Mouse (Mus musculus): ENCODE results near the gene Adgre4.
A peak's percentile ranks its signal among the peaks of the same experiment; 100 is the strongest.

The Adgre4 gene

DNA sequence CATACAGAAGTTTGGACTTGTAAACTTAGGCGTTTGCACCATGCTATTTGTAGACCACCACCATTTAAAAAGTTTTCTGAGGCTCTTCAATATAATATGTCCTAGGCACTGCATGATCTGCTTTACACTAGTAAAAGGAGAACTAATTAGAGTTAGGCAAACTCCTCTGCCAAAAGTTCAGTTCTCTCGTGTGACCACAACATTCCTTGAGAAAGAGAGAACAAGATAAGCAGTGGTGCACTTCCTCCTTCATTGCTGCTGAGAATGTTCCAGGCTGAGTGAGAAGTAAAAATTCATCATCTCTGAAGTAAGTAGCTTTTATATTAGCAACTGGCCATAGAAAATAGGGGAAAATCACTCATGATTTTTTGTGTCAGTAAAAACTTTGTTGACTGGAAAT, at the start of gene Adgre4:
Gene Adgre4, plus strand, starts transcription at position 199 of the 400 bp plus-strand sequence.
- DNase-seq = no peak

DNA sequence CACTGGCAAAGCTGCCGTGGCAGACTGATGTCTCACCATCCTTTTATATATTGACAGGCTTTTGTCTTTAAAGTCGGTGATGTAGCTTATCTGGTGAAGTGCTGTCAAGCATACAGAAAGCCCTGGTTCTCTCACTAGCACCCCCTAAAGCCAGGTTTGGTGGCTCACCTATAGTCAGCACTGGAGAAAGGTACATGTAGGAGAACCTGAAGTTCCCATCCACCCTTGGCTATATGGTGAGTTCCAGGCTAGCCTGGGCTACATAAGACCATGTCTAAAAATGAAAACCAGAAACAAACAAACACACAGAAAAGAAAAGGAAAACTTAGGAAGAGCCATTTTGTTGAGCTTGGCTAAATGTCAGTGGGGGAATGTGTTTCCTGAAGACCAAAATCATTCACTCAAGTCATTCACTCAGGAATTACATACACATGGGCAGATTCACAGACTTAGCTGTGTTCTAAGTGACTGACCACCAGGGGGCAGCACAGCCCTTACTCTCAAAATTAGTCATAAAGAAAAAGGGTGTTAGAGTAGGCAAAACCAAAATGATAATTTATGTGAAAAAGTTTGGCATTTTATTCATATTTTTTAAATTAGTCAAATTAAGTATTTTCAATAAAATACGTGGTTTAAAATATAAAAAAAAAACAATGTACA, 47.5 kb upstream of the Adgre4 start:
- peak; percentile 72 to 77 for DNase-seq

DNA sequence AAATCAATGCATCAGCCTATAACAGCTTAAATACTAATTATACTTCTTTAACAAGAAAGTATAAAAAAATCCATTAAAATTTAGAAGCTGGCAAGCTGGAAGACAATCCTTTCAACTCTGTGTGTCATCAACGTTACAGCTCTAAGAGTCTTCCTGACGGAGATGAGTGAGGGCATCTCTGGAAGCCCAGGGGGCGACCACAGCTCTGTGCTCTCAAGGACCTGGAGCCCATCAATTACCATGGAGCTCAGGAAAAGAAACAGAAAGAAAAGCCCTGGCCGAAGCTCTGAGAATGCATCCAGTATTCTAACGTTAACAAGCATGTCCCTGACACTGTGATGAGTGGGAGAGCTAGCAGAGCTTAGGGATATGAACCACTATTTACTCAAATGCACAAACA, 46.9 kb upstream of the Adgre4 start:
- no peak for DNase-seq

DNA sequence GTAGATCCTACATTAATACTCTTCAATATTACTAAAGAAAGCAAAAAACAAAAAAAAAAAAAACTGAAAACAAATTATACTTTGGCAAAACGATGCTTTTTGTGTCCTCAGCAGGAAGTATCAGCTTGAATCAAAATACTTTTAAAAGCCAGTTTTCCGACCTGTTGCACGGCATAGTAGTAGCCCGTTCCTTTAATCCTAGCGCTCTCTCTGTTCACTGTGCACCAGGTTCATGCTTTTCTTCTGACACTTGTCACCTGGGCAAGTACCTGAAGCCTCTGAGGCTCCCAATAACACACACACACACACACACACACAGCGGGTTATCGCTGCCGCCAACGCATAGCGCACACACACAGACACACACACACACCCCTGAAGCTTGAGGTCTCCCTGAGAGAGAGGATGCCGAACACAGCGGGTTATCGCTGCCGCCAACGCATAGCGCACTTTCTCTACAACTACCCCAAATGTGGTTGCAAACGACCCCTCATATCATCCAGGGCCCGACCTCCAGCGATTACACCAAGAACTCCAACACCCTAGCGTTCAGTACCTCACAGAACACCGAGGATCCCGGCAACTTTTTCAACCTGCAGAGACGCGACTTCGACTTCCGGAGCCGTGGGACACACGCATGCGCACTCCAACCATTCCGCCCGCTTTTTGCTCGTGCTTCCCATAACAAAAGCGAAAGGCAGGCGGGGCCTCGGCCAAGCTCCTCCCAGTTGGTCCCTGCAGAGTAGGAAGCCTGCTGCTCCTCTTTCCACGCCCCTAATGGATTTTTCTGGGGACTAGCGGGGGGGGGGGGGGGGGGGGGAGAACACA, 37.6 kb upstream of the Adgre4 start, which contains the start of gene Pot1b:
Gene Pot1b, minus strand, starts transcription at position 645 of the 828 bp plus-strand sequence.
- peak; percentile 95 to 96 for DNase-seq

DNA sequence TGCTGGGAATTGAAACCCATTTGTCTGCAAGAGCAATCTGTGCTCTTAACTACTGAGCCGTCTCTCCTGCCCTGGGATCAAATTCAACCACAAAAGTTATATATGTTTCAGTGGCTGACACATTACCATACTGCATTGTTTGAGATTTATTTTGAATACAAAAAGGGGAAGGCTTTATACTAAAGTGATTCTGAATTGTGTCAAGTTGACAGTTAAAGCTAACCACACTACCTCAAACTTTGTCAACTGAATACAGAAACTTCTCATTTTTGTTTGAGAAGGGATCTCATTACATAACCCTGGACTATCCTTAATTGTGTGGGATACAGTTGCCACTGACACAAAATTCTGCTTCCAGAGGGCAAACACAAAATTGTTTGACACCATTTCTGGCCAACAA, 28.5 kb upstream of the Adgre4 start:
- DNase-seq = no peak

DNA sequence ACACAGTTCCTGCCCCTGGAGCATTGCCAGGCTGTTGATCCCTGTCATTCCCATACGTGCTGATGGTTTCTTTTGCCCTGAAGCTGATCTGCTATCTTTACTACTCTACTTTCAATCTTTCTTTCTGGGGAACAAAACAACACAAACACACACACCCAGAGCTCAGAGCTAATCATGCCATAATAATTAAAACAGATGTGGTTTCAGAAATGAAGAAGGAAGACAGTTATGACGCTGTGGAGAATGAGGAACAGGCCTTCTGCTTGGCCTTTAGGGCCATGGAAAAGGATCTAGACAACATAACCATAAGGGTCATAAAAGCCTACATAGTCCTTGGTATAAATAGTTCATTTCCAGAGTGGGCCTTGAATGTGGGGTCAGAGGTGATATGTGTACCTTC, 27.5 kb upstream of the Adgre4 start:
- no peak for DNase-seq

DNA sequence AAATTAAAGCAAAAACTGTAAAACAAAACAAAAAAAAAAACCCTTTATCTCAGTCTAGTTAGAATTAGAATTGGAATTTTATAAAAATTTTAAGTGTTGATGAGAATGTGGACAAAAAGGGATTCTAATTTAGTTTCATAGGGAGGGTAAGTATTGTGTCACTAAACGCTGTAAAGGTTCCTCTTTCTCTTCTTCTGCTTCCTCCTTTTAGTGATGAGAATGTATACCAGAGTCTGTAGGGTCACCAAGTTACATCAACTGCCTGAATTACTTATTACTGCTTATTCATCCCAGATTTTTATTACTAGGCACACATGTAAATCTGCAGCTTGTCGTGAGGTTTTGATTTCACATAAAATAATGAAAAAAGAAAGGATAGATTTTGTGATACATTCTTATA, 23.6 kb upstream of the Adgre4 start:
- no peak for DNase-seq

DNA sequence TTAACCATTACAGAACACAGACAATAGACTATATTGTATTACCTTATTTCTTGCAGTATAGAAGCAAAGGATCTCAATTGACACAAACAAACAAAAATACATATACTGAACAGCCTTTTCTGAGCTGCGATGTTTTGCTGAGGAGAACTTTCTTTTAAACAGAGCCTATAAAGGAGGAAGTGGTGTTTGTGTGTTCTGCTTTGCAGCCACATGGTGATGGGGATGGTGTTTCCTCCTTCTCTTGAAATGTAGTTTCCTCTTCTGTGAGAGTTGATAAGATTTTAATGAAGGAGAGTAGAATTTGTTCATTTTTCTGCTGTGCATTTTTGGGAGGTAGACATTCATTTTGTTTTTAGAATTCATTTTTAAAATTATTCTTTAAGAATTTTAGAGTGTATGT, 13.1 kb upstream of the Adgre4 start:
- DNase-seq = no peak

DNA sequence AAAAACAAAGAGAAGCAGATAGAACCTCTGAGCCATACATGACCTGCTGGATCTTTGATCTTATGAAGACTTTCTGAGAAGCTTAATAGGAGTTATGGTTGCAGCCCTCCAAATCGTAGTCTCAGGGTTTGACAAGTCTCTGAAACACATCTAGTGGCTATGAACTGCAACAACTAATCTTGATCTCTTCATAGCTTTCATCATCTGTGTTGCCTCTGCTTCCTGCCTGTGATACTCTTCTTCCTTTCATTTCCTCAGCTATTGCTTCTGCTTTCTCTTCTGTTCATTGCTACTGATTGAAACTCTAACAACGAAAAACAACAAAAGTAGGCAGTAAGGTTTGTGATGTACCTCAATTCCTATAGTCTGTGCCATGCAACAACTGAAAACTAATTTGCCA, 1.4 kb downstream of the Adgre4 start:
- DNase-seq = no peak

DNA sequence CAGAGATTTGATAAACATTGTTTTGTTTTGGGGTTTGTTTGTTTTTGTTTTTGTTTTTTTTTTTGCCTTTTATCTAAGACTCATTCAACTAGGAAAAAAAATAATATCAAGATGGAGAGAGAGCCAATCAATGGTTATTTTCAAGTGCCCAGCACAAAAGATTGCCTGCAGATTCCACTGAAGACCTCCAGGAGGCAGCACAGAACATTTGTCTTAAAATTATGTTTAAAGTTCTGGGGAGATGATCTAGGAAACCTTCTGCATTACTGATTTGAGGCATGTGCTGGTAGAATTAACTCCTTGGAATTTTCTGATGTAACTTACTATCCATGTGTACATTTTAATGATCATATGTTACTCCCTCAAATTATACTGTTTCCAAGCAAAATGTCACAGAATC, 63.9 kb downstream of the Adgre4 start:
- no peak for DNase-seq

DNA sequence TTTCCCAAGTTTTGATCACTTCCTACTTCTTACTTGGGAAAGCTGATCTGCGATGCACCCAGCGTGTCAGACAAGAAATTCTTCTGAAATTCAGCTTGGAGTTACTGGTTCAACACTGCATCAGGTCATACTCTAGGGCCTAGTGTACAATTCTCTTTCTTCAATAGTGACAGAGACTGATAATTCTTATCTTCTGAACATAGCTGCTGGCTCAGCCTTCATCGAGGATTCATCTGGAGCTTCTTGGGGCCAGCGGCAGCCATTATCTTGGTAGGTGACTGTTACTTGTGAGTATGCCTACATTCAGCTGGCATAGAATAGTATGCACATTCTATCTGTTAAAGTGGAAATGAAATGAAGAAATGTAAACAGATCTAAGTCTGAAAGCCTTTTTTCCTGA, 67.1 kb downstream of the Adgre4 start:
- no peak for DNase-seq

DNA sequence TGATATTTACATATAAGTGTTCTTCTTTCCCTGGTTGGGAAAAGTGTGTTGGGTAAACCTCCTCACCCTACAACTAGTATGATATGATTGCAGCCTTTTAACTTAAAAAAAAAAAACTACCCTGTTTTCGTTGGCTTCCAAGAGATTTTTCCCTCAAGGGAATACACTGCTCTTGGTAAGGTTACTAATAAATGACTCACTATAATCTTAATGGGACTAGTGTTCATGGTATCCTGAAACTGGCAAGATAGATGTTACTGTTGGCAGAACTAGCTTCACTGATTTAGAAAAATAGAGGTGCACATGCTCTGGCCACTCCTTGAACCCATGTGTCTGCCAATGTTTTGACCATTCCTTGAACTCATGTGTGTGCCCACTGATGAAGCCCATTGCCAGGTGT, 71.8 kb downstream of the Adgre4 start:
- no peak for DNase-seq

DNA sequence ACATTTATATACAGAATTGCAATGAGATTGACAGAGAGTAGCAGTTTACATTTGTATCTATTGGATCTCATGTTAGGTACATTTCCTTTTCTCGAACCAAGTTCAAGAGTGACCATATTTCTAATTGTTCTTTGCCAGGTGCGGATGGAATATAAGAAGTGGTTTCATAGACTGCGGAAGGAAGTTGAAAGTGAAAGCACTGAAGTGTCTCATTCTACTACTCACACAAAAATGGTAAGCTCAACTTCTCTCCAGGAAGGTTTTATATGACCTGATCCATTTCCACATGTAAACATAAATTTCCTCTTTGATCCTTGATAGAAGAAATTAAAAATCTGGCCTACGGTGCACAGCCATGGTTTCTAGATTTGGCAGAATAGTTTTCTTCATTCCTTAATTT, 93.3 kb downstream of the Adgre4 start:
- DNase-seq = no peak

DNA sequence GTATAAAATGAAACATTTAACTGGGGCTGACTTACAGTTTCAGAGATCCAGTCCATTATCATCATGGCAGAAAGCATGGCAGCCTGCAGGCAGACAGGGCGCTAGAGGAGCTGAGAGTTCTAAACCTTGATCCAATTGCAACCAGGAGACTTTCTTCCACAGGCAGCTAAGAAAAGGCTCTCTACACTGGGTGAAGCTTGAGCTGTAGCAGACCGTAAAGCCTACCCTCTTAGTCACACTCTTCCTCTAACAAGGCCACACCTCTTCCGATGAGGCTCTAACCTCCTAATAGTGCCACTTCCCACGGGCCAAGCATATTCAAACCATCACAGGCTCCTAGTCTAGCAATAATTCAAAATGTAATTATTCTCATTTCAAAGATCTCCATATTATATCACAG, 127.4 kb downstream of the Adgre4 start:
- no peak for DNase-seq

DNA sequence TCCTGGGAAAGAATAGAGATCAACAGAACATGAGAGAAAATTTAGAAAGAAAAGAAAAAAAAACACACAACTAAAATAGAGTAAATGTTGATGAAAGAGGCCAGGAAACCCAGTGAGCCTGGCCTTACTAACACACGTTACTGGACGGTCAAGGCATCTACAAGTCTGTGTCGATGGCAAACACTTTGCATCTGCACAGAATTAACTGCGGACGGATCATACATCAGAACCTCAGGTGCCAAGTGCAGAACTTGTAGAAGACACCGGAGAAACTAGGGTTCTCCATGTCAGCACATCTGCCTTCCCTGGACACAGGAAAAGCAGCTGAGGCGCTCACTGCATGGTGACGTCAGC, 128.5 kb downstream of the Adgre4 start:
- DNase-seq = peak; percentile 9 to 45

DNA sequence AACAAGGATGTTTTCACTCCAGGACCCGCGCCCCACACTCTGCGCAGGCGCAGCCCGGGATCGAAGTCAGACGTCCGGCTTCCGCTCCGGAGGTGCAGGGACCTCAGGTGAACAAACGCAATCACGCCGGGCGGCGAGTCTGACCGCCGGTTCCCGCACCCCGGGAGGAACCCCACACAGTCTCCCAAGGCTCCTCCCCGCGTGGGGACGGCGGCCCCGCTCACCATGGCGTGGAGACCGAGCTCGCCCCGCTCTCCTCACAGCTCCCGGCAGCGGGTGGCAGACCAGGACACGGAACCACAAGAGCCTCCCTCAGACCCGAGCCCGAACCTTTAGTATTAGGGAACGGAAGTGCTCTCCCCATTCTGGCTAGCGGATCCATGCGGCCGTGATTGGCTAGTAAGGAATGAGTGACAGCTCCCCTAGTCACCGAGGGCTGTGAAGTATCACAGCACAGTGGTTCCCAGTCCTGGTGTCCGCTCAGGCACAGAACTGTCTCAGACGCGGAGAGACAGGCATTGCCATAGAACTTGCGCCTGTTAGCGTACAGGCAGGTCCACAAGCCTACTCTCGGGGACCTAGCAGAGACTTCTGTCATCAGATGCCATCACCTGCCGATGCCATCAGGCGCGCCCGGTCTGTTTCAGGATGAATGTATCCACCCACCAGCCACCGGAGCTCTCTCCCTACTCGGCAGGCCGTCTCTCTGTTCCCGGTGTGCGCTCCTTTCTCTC, 129.0 kb downstream of the Adgre4 start, which contains the start of gene Zfp119a:
Gene Zfp119a, minus strand, starts transcription at position 295 of the 734 bp plus-strand sequence.
- DNase-seq = peak; percentile 81 to 88

DNA sequence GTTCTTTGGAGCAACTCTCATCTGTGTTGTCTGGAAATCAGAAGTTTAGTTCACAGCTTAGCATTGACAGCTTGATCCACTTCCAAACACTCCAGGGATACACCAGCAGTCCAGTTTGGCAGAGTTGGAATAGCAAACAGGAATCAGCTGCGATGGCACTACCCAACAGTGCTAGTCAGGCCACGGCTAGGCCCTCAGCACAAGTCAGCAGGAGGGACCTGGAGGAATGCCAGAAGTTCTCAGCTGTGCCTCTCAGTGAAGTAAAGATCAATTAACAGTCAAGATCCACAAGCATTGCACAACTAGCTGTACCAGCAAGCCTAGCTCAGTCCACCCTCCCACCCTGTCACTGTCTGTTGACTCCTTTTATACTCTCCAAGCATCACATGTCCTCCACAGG, 133.8 kb downstream of the Adgre4 start:
- DNase-seq = no peak

DNA sequence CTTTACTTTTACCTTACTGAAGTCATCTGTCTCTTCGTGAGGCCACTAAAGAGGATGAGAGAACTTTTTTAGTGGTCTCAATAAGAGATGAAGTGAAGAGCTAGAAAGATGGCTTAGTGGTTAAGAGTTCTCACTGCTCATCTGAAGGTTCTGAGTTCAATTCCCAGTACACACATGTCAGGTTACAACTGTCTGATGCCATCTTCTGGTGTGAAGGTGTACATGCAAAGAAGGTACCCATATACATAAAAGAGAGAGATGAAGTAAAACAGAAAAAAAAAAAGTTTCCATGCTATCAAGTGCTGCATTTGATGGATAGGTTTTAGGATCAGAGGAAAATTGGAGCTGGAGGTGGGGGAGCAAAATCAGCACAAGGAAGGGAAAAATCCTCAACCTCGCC, 135.1 kb downstream of the Adgre4 start:
- no peak for DNase-seq

DNA sequence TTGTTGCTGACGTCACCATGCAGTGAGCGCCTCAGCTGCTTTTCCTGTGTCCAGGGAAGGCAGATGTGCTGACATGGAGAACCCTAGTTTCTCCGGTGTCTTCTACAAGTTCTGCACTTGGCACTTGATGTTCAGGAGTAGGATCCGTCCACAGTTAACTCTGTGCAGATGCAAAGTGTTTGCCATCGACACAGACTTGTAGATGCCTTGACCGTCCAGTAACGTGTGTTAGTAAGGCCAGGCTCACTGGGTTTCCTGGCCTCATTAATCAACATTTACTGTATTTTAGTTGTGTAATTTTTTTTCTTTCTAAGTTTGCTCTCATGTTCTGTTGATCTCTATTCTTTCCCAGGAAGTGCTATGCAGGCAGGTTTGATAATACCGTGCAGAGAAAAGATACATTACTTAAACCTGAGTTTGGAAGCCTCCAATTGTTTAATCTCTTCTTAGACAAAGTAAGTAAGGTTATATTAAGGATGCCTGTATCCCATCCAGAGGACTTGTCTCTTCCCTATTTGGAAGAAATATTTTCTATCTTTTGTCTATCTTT, 142.7 kb downstream of the Adgre4 start:
- peak; percentile 11 to 61 for DNase-seq

DNA sequence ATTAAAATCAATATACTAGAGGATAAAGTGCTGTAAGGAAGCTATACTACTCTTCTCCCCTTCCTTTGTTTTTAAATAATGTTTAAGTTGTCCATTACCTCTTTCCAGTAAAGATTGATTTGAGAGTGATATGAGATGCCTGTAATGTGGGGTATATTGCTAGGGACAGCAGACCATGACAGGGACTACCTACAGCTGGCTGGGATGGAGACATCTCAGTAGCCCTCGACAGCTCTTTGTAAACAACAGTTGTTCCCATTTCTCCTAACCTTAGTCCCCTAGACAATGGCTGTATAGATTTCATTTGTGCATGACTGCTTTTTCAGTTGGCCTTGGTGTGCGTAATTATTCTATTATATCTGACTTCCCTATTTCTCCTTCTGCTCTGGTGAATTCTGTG, 153.3 kb downstream of the Adgre4 start:
- no peak for DNase-seq
